Mouse (Mus musculus) midbrain, embryonic 11.5 days (tissue): Measurements from ENCODE around the gene Nfatc2. TPM values are rescaled to one million over a fixed set of nuclear protein-coding genes. Genes with fewer than 3 reads are reported as not detected.

ENCODE experiments used
- ATAC-seq: fragments of 200-750 bp; cut with Nextera tagmentation; 2 replicates; pipeline ENCODE4 v1.8.0; 2017; ENCODE audit warnings: moderate TSS enrichment, moderate library complexity; ENCODE audit not compliant: low FRiP score
- DNase-seq: peaks from one replicate; pipeline ENCODE4 v3.0.0; 2015; ENCODE audit warnings: low spot score; ENCODE audit errors: missing footprints
- H3K27ac ChIP-seq: fragments of 300-500 bp; sonication (generic); 2 replicates; pipeline ENCODE4 v1.5.1; 2014; ENCODE audit warnings: low read depth, low read length
- H3K27me3 ChIP-seq: fragments of 300-500 bp; sonication (generic); 2 replicates; pipeline ENCODE4 v1.6.1; 2014; ENCODE audit warnings: mild to moderate bottlenecking, low read length, moderate library complexity, mixed read lengths; ENCODE audit not compliant: control insufficient read depth, insufficient read depth
- H3K36me3 ChIP-seq: fragments of 300-500 bp; sonication (generic); 2 replicates; pipeline ENCODE4 v1.6.1; 2014; ENCODE audit warnings: mild to moderate bottlenecking, low read length, moderate library complexity, mixed read lengths; ENCODE audit not compliant: control insufficient read depth, insufficient read depth
- H3K4me1 ChIP-seq: fragments of 300-500 bp; sonication (generic); 2 replicates; pipeline ENCODE4 v1.6.1; 2014; ENCODE audit warnings: low read length; ENCODE audit not compliant: control insufficient read depth, insufficient read depth
- H3K4me2 ChIP-seq: fragments of 300-500 bp; sonication (generic); 2 replicates; pipeline ENCODE4 v1.6.1; 2014; ENCODE audit warnings: mild to moderate bottlenecking, moderate library complexity
- H3K4me3 ChIP-seq: fragments of 300-500 bp; sonication (generic); 2 replicates; pipeline ENCODE4 v1.5.1; 2014; ENCODE audit warnings: low read depth, low read length
- H3K9ac ChIP-seq: fragments of 300-500 bp; sonication (generic); 2 replicates; pipeline ENCODE4 v1.6.1; 2014; ENCODE audit warnings: low read length
- H3K9me3 ChIP-seq: fragments of 300-500 bp; sonication (generic); 2 replicates; pipeline ENCODE4 v1.6.1; 2016; ENCODE audit warnings: low read length; ENCODE audit not compliant: control insufficient read depth
- WGBS: fragments of 180-500 bp; shearing (Covaris S2); extraction: QIAGEN DNeasy Blood & Tissue Kit; methylation state at CpG from one replicate; pipeline ENCODE4 v1.1.7; 2014; 5-methylcytosine and 5-hydroxymethylcytosine counted together
- polyA plus RNA-seq: library from polyadenylated mRNA; unstranded; fragments of >200 nt; fragmentation: Nextera tagmentation; extraction: Ambion mirVana; gene quantifications from 2 replicates; pipeline ENCODE4 v1.2.1, GENCODE M21; 2014

Gene Nfatc2
- polyA plus RNA-seq, 1 experiment from 2014 or later: 0.66 TPM

DNA sequence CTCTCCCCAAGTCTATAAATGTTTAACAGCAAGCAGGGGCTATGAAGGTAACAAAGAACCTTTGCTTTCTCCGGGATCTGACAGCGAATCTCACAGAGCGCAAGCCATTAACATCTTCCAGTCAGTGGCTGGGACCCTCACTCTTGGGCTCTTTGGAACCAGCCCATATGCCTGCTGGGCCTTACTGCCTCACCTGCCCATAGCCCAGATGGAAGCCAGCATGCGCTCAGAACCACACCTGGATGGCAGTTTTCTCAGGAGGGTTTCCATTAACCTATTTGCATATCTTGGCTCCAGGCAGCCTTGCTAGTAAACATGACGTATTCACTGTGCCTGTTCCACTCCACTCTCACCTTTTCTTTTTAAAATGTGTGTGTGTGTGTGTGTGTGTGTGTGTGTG lies 25.6 kb downstream of the Nfatc2 start:
- H3K4me3 ChIP-seq: no peak overlapping the region
- WGBS: 83% methylated on average over 5 of the region's 5 CpGs
- no peaks in the 10 kb centered on the region for H3K9me3 ChIP-seq
- no peak for ATAC-seq
- H3K36me3 ChIP-seq: no peaks in the 10 kb centered on the region
- H3K27ac ChIP-seq: no peak overlapping the region
- H3K4me1 ChIP-seq: peaks cover 3% of the 10 kb centered on the region; the same call in 1 of the 2 replicates
- 0 out of 2 replicates have a peak, but pooled peaks cover 2% of the 10 kb centered on the region for H3K27me3 ChIP-seq
- DNase-seq: no peak
- no peak overlapping the region for H3K4me2 ChIP-seq
- H3K9ac ChIP-seq: no peak overlapping the region

DNA sequence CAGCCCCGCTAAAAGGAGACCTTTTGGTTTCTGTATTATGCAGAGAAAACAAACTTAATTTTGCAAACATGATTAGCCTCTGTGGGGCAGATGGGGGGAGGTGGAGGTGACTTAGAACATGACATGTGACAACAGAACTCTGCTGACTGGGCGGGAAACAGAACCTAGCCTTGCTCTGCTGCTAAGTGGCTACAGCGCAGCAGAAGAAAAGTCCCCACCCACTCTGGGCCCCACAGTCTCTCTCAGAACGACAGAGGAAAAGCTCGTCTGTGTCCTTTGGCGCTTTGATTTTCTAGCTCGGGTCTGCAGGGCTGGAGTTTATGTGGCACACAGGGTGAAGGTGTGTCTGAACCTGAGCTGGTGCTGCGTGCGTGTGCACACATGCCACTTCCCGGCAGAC lies 26.5 kb downstream of the Nfatc2 start:
- no peak for DNase-seq
- Histone ChIP-seq H3K27ac (no peak overlapping the region), H3K9me3 (no peaks in the 10 kb centered on the region; the same call in 1 of the 2 replicates), H3K4me1 (no peaks in the 10 kb centered on the region), H3K4me3 (no peak overlapping the region), H3K27me3 (0 out of 2 replicates have a peak, but pooled peaks cover 2% of the 10 kb centered on the region), H3K9ac (no peak overlapping the region), H3K36me3 (no peaks in the 10 kb centered on the region), H3K4me2 (no peak overlapping the region)
- ATAC-seq: no peak
- WGBS: 79% methylated on average over 10 of the region's 10 CpGs

DNA sequence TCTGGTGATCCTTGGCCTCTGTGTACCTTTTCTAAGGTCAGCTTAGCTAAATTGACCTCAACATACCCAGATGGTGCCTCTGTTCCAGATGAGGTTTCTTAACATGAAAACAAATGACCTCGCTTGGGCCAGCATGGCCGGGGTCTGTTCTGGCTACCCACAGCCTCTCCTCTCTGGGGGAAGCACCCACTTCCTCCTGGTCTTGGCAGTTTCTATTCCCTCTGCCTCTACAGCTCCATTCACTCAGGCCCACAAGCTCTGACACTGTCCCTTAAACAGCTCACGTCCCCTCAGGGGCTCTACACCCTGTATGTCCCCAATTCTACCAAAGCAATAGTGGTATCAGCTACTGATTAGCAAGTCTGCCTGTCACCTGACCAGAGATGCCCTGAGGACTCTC lies 27.6 kb downstream of the Nfatc2 start:
- H3K4me3 ChIP-seq: no peak overlapping the region

DNA sequence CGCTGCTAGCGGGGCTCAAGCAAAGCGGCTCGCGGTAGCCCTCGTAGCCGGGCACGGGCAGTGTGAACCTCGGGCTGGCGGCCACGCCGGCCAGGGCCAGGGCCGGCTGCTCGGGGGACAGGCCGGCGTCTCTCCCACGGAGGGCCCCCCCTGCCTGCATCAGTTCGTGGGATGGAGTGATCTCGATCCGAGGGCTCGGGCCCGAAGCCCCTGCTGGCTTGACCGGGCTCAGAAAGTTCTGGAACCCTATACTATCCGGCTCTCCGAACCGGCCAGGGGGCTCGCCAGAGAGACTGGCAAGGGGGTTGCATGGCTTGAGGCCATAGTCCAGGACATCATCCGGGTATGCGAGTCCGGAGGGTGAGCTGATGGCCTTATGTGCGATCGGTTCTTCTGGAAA lies 30.2 kb downstream of the Nfatc2 start:
- H3K4me1 ChIP-seq: no peaks in the 10 kb centered on the region
- H3K4me2 ChIP-seq: no peak overlapping the region
- ATAC-seq (no peak), DNase-seq (no peak)
- no peaks in the 10 kb centered on the region; the same call in 1 of the 2 replicates for H3K9me3 ChIP-seq
- no peak overlapping the region for H3K27ac ChIP-seq
- H3K4me3 ChIP-seq: no peak overlapping the region
- 94% methylated on average over 32 of the region's 32 CpGs for WGBS
- H3K9ac ChIP-seq: no peak overlapping the region
- no peaks in the 10 kb centered on the region for H3K36me3 ChIP-seq
- H3K27me3 ChIP-seq: no peaks in the 10 kb centered on the region

More for the DNA sequence above, 27.6 kb downstream of the Nfatc2 start:
- Histone ChIP-seq H3K27ac (no peak overlapping the region), H3K4me1 (no peaks in the 10 kb centered on the region), H3K4me2 (no peak overlapping the region), H3K36me3 (no peaks in the 10 kb centered on the region), H3K27me3 (0 out of 2 replicates have a peak, but pooled peaks cover 2% of the 10 kb centered on the region), H3K9ac (no peak overlapping the region), H3K9me3 (no peaks in the 10 kb centered on the region; the same call in 1 of the 2 replicates)
- DNase-seq: no peak
- no peak for ATAC-seq
- 78% methylated on average over 3 of the region's 3 CpGs for WGBS

DNA sequence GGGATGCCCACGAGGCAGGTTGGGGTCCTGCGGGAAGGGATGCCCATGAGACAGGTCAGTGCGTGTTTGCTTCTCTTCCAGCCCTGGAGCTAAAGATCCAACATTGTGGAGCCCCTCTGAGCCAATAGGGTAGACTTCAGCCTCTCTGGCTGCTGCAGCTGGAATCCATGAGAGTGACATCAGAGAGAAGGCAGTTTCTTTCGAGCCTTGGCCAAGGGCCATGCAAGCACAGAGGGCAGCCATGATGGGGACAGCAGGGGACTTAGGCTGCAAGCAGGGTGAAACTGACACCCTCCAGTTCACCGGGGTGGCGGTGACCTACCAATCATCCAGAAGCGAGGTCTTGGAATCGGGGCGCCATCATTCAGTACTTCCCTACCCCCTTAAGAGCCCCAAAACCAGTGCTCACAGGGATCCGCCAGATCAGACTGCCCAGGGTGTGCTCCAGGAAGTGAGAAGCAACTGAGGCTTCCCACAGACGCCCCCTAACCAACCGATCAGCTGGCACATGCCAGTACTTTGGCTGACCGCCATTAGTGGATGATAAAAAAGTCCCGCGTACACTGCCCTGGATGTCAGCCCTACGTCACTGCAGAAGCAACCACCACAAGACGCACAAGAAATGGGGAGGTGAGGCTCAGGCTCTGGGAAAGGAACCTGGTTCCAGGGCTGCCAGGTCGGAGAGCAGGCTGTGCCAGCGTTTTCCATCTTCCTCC lies 35.8 kb downstream of the Nfatc2 start:
- ATAC-seq (no peak), DNase-seq (no peak)
- H3K4me2 ChIP-seq: no peak overlapping the region
- WGBS: 93% methylated on average over 19 of the region's 19 CpGs
- no peak overlapping the region for H3K9ac ChIP-seq
- H3K4me1 ChIP-seq: peaks cover 2% of the 10 kb centered on the region; the same call in 1 of the 2 replicates
- no peaks in the 10 kb centered on the region for H3K36me3 ChIP-seq
- no peak overlapping the region for H3K4me3 ChIP-seq
- no peaks in the 10 kb centered on the region; the same call in 1 of the 2 replicates for H3K9me3 ChIP-seq
- H3K27me3 ChIP-seq: no peaks in the 10 kb centered on the region
- H3K27ac ChIP-seq: no peak overlapping the region

- no peaks in the 10 kb centered on the region for H3K9me3 ChIP-seq
- DNase-seq (no peak), ATAC-seq (no peak)
- H3K27me3 ChIP-seq: no peaks in the 10 kb centered on the region
- peaks cover 2% of the 10 kb centered on the region; the same call in 1 of the 2 replicates for H3K4me1 ChIP-seq
- no peak overlapping the region for H3K4me2 ChIP-seq
- H3K36me3 ChIP-seq: no peaks in the 10 kb centered on the region
- 46% methylated on average over 12 of the region's 12 CpGs for WGBS
- no peak overlapping the region for H3K9ac ChIP-seq
- H3K4me3 ChIP-seq: no peak overlapping the region
- no peak overlapping the region for H3K27ac ChIP-seq
Measured at GRCm38 (mm10) chr2:168563184-168563583, 38.3 kb downstream of the Nfatc2 start.

GRCm38 (mm10) chr2:168557035-168557434 lies 44.4 kb downstream of the Nfatc2 start:
- no peak overlapping the region for H3K4me3 ChIP-seq
- H3K36me3 ChIP-seq: no peaks in the 10 kb centered on the region
- 66% methylated on average over 8 of the region's 8 CpGs for WGBS
- DNase-seq (no peak), ATAC-seq (no peak)
- H3K4me1 ChIP-seq: peaks cover 6% of the 10 kb centered on the region
- H3K9me3 ChIP-seq: no peaks in the 10 kb centered on the region
- no peak overlapping the region for H3K9ac ChIP-seq
- H3K27me3 ChIP-seq: no peaks in the 10 kb centered on the region
- no peak overlapping the region for H3K4me2 ChIP-seq
- H3K27ac ChIP-seq: no peak overlapping the region

GRCm38 (mm10) chr2:168555897-168556670 lies 45.4 kb downstream of the Nfatc2 start:
- no peaks in the 10 kb centered on the region for H3K9me3 ChIP-seq
- H3K4me3 ChIP-seq: no peak overlapping the region
- no peaks in the 10 kb centered on the region for H3K27me3 ChIP-seq
- ATAC-seq: no peak
- H3K9ac ChIP-seq: no peak overlapping the region
- WGBS: 36% methylated on average over 23 of the region's 23 CpGs
- no peak overlapping the region for H3K27ac ChIP-seq
- H3K4me1 ChIP-seq: peaks cover 6% of the 10 kb centered on the region
- H3K36me3 ChIP-seq: no peaks in the 10 kb centered on the region
- DNase-seq: no peak
- H3K4me2 ChIP-seq: no peak overlapping the region

GRCm38 (mm10) chr2:168553541-168553961 lies 47.9 kb downstream of the Nfatc2 start:
- H3K9ac ChIP-seq: no peak overlapping the region
- H3K9me3 ChIP-seq: no peaks in the 10 kb centered on the region
- H3K27ac ChIP-seq: no peak overlapping the region
- no peak overlapping the region for H3K4me2 ChIP-seq
- WGBS: 66% methylated on average over 18 of the region's 18 CpGs
- DNase-seq (no peak), ATAC-seq (no peak)
- H3K27me3 ChIP-seq: no peaks in the 10 kb centered on the region
- H3K4me3 ChIP-seq: no peak overlapping the region
- peaks cover 6% of the 10 kb centered on the region for H3K4me1 ChIP-seq
- no peaks in the 10 kb centered on the region for H3K36me3 ChIP-seq
